Mouse (Mus musculus) ES-E14 (cell line): ENCODE data around the gene Ano6. TPM values are rescaled to one million over a fixed set of nuclear protein-coding genes. Genes with fewer than 3 reads are reported as not detected.

Source experiments
- DNase-seq: peaks from one replicate; pipeline ENCODE4 v3.0.0-alpha.2; 2013; ENCODE audit warnings: low read depth, low spot score
- H3K27ac ChIP-seq: 2 replicates; pipeline ENCODE4 v1.5.1; 2012; ENCODE audit warnings: low read depth, mild to moderate bottlenecking, low read length, moderate library complexity, mixed read lengths; ENCODE audit not compliant: poor library complexity, insufficient read depth, severe bottlenecking
- H3K36me3 ChIP-seq: 2 replicates; pipeline ENCODE4 v1.6.1; 2012; ENCODE audit warnings: mild to moderate bottlenecking, low read length, moderate library complexity, mixed read lengths; ENCODE audit not compliant: control insufficient read depth, poor library complexity, insufficient read depth, severe bottlenecking
- H3K4me1 ChIP-seq, 2 experiments: fragments of 150-350 bp in 1 of 2; sonication (generic) in 1 of 2; 2 replicates each; pipeline ENCODE4 v1.6.1; 2012; ENCODE audit warnings: low read length in 2 of 2, mild to moderate bottlenecking in 1 of 2, mixed read lengths in 1 of 2; ENCODE audit not compliant: control insufficient read depth in 2 of 2, insufficient read depth in 2 of 2, poor library complexity in 1 of 2
- H3K4me3 ChIP-seq, 2 experiments: fragments of 150-350 bp in 1 of 2; sonication (generic) in 1 of 2; 2 replicates each; pipeline ENCODE4 v1.5.1; 2012; ENCODE audit warnings: low read length in 2 of 2, low read depth in 1 of 2, mild to moderate bottlenecking in 1 of 2, mixed read lengths in 1 of 2; ENCODE audit not compliant: insufficient read depth in 1 of 2, poor library complexity in 1 of 2, severe bottlenecking in 1 of 2
- H3K9ac ChIP-seq: 2 replicates; pipeline ENCODE4 v1.6.1; 2012; ENCODE audit warnings: low read depth, mild to moderate bottlenecking, low read length, mixed read lengths; ENCODE audit not compliant: poor library complexity, insufficient read depth, severe bottlenecking
- H3K9me3 ChIP-seq: fragments of 150-350 bp; sonication (generic); 2 replicates; pipeline ENCODE4 v1.6.1; 2012; ENCODE audit warnings: low read depth, mild to moderate bottlenecking, low read length; ENCODE audit not compliant: control insufficient read depth, insufficient read depth
- CHD2 ChIP-seq: IDR thresholded peaks from 2 replicates; pipeline ENCODE4 v1.6.1; 2014; ENCODE audit warnings: mild to moderate bottlenecking, low read depth, low read length, inconsistent platforms
- HCFC1 ChIP-seq: IDR thresholded peaks from 2 replicates; pipeline ENCODE4 v1.6.1; 2012; ENCODE audit warnings: low read length, inconsistent platforms, borderline replicate concordance; ENCODE audit not compliant: insufficient read depth
- MAFK ChIP-seq: IDR thresholded peaks from 2 replicates; pipeline ENCODE4 v1.6.1; 2014; ENCODE audit warnings: mild to moderate bottlenecking, low read depth, low read length, inconsistent platforms; ENCODE audit not compliant: insufficient read depth
- ZC3H11A ChIP-seq: IDR thresholded peaks from 2 replicates; pipeline ENCODE4 v1.6.1; 2012; ENCODE audit warnings: low read depth, mild to moderate bottlenecking, inconsistent platforms, low read length, borderline replicate concordance
- ZNF384 ChIP-seq: IDR thresholded peaks from 2 replicates; pipeline ENCODE4 v1.6.1; 2012; ENCODE audit warnings: low read depth, low read length, inconsistent platforms
- in situ Hi-C, 2 experiments: fragments of 600-800 bp; cut with MboI; formaldehyde crosslinking; loops; one replicate each; pipeline ENCODE4 v1.15.1; 2025; ENCODE audit warnings: low sequenced_read_pairs in 2 of 2, inconsistent platforms in 1 of 2; ENCODE audit not compliant: unreplicated experiment in 2 of 2
- total RNA-seq: library from RNA; depleted of rRNA; stranded (reverse); fragments of 300-350 nt; gene quantifications from 2 replicates; pipeline ENCODE4 v1.2.3, GENCODE M21; 2012; rRNA removed

Gene Ano6
- total RNA-seq, 1 experiment: 48.6 TPM

- Histone ChIP-seq H3K9me3 (no peaks in the 10 kb centered on the region), H3K9ac (no peak overlapping the region), H3K36me3 (no peaks in the 10 kb centered on the region), H3K4me3 (no peak overlapping the region), H3K4me1 (no peaks in the 10 kb centered on the region), H3K27ac (no peak overlapping the region)
- TF ChIP-seq ZC3H11A: no peak
- TF ChIP-seq HCFC1: no peak
- no peak for TF ChIP-seq ZNF384
- TF ChIP-seq MAFK: no peak
- TF ChIP-seq CHD2: no peak
- in situ Hi-C loops: no loop called here
- DNase-seq: no peak
These were observed 223.9 kb downstream of the Ano6 start for GRCm38 (mm10) chr15:96014501-96014900.

- no peak for TF ChIP-seq CHD2
- no peak for TF ChIP-seq HCFC1
- no peak for TF ChIP-seq ZNF384
- TF ChIP-seq MAFK: no peak
- TF ChIP-seq ZC3H11A: no peak
These were observed 229.8 kb downstream of the Ano6 start for GRCm38 (mm10) chr15:96020465-96020864.

GRCm38 (mm10) chr15:96021506-96021905 lies 230.9 kb downstream of the Ano6 start:
- no peak for DNase-seq
- Histone ChIP-seq H3K4me1 (no peaks in the 10 kb centered on the region), H3K4me3 (no peak overlapping the region), H3K9ac (no peak overlapping the region), H3K27ac (no peak overlapping the region), H3K9me3 (no peaks in the 10 kb centered on the region), H3K36me3 (no peaks in the 10 kb centered on the region)
- TF ChIP-seq HCFC1 (no peak), MAFK (no peak), CHD2 (no peak), ZNF384 (no peak), ZC3H11A (no peak)
- in situ Hi-C loops: no loop called here

More at GRCm38 (mm10) chr15:96020465-96020864, 229.8 kb downstream of the Ano6 start:
- H3K9ac ChIP-seq: no peak overlapping the region
- no peak for DNase-seq
- in situ Hi-C loops: no loop called here
- H3K27ac ChIP-seq: no peak overlapping the region
- no peaks in the 10 kb centered on the region for H3K4me1 ChIP-seq
- H3K36me3 ChIP-seq: no peaks in the 10 kb centered on the region
- H3K9me3 ChIP-seq: no peaks in the 10 kb centered on the region
- H3K4me3 ChIP-seq: no peak overlapping the region

Other genes starting within 250 kb of the Ano6 start
- 1.1 and 1.5 TPM in 2 replicates for gene Dbx2, start 134.9 kb upstream of the Ano6 start, total RNA-seq